Mouse (Mus musculus) olfactory bulb, adult 2 months (tissue): ENCODE measurements at regions not wholly inside any gene's neighbourhood (a gene's known extent, or its start where the extent isn't known, plus 50 kb on each side); places are given as distances from the start of the nearest gene placed in this dataset.

Experiments
- CTCF ChIP-seq: fragments of 200-500 bp; IDR thresholded peaks from 2 replicates; pipeline ENCODE4 v1.5.1; 2012; ENCODE audit warnings: low read depth, mild to moderate bottlenecking, low read length, moderate library complexity; ENCODE audit not compliant: insufficient read depth
- POLR2A ChIP-seq: fragments of 200-500 bp; IDR thresholded peaks from 2 replicates; pipeline ENCODE4 v1.6.1; 2012; ENCODE audit warnings: mild to moderate bottlenecking, low read depth, low read length, moderate library complexity; ENCODE audit not compliant: insufficient read depth

DNA sequence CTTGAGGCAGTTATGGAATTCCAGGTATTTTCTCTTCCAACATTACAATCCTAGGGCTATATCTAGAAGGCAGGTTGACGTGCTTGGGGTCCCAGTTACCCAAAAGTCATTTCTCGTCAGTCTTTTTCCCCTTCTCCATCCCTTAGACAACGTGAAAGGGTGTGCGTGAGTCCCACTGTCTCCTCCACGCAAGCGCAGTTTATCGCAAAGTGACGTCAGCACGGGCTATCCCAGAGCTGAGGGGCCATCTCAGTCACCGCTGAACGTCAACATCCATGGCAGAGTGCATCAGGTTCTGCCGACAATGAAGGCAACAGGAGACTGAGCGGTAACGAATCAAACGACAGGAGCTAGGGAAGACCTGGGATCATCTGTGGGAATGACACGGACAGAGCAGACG, 57.4 kb downstream of the Fam43a start:
- TF ChIP-seq CTCF (no peak), POLR2A (no peak)
